8 mouse cellular contexts compared by ENCODE assay signal in the genomic region with DNA sequence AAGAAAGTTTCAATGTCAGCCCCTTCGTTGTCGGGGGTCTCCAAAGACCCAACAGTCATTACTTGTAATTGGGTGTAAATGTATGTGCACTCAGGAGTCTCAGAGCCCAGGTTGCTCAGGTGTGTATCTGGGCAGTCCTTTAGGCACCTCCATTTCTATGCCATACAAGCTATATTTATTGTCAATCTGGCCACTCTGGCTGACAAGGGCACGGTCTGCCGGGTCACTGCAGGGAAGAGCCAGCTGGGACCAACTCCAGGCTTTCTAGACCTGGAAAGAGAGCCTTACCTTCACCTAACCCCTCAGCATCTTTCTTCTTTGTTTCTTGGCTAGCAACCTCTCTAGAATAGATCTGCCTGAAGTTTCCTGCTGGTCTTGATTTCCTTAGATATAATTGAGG. TPM values are rescaled to one million over a fixed set of nuclear protein-coding genes. Genes with fewer than 3 reads are reported as not detected.
DNase-seq lines count a peak whose midpoint lies in the region; ATAC-seq and TF ChIP-seq lines count a peak whose summit lies in the region.
"Had no signal": no experiment of that assay in that cellular context is flagged by ENCODE, and none has a peak within 500 bp of the region (broad histone marks: within the 10 kb centered on the region; RNA-seq: fewer than 3 reads in every experiment).

No protein-coding gene starts in this region.

- 67% methylated on average over 4 of the region's 4 CpGs for WGBS in kidney, embryonic 16.5 days
- 80% methylated on average over 4 of the region's 4 CpGs for WGBS in spleen, adult 2 months

- H3K36me3 ChIP-seq in kidney, embryonic 16.5 days (ENCODE audit: insufficient read depth, low read length): peaks cover 65% of the 10 kb centered on the region
- peaks cover 27% of the 10 kb centered on the region for H3K36me3 ChIP-seq in spleen, adult 2 months (ENCODE audit: control insufficient read depth, insufficient read depth, low read length)

- DNase-seq in gastrocnemius, postnatal 14 days: peak; percentile 1
- DNase-seq in gastrocnemius, postnatal 4 days (ENCODE audit: low spot score in 2 of 2): no peak
- no peak for DNase-seq in kidney, postnatal 36 days
- DNase-seq in spleen, adult 2 months (ENCODE audit: low read depth in 1 of 2, low spot score in 2 of 2): no peak
- DNase-seq in spleen, postnatal 10 days (ENCODE audit: low spot score in 2 of 2): no peak
- no peak for DNase-seq in left cerebral cortex, postnatal 14 days (ENCODE audit: low spot score in 2 of 2)
- DNase-seq: thymus, postnatal 14 days had no signal

- H3K9ac ChIP-seq in kidney, embryonic 16.5 days (replicated peaks; ENCODE audit: low read length): no peak overlapping the region

- intact Hi-C loops in gastrocnemius, postnatal 14 days (cut with DNase I; ENCODE audit: low total_unique reads): no loop called here
- intact Hi-C loops in left cerebral cortex, postnatal 14 days (cut with DNase I): no loop called here

- H3K27ac ChIP-seq in kidney, embryonic 16.5 days (ENCODE audit: low read length): peak overlapping the region; percentile 82; the same call in 1 of the 2 replicates
- 0 out of 2 replicates have a peak overlapping the region, but pooled peaks have one; percentile 20 for H3K27ac ChIP-seq in spleen, adult 2 months (ENCODE audit: insufficient read depth, low read length)

- no peak for TF ChIP-seq CTCF in spleen, adult 2 months (IDR thresholded peaks at IDR 0.05; ENCODE audit: extremely low read depth, insufficient read depth, insufficient read length, insufficient replicate concordance)

- TF ChIP-seq POLR2A in spleen, adult 2 months (IDR thresholded peaks at IDR 0.05; ENCODE audit: low read depth, low read length): no peak

- ATAC-seq in kidney, embryonic 16.5 days (ENCODE audit: low FRiP score, low TSS enrichment): no peak

- no peak overlapping the region for H3K4me3 ChIP-seq in kidney, embryonic 16.5 days (ENCODE audit: low read length)
- H3K4me3 ChIP-seq in spleen, adult 2 months (ENCODE audit: extremely low read depth, insufficient read depth, insufficient read length): no peak overlapping the region

- no peaks in the 10 kb centered on the region for H3K27me3 ChIP-seq in kidney, embryonic 16.5 days (ENCODE audit: insufficient read depth, low read length)
- H3K27me3 ChIP-seq in spleen, adult 2 months (ENCODE audit: control insufficient read depth, insufficient read depth, low read length): no peaks in the 10 kb centered on the region

- peak overlapping the region; percentile 79 for H3K4me2 ChIP-seq in kidney, embryonic 16.5 days (replicated peaks; ENCODE audit: low read depth, low read length)

- H3K4me1 ChIP-seq in kidney, embryonic 16.5 days (ENCODE audit: insufficient read depth, low read length): peaks cover 65% of the 10 kb centered on the region
- H3K4me1 ChIP-seq in spleen, adult 2 months (ENCODE audit: control insufficient read depth, insufficient read depth, insufficient read length): peaks cover 57% of the 10 kb centered on the region

- H3K9me3 ChIP-seq in kidney, embryonic 16.5 days (ENCODE audit: low read length): no peaks in the 10 kb centered on the region

RNA-seq across cellular contexts. Expression of a gene that starts 8.2 kb away (rescaled TPM):
- 10 to 100 TPM; 20.1 to 23.1 TPM for total RNA-seq in gastrocnemius, postnatal 14 days (2021)
- total RNA-seq in gastrocnemius, postnatal 4 days (2021): 10 to 100 TPM; 40.4 to 41.4 TPM
- polyA plus RNA-seq in kidney, embryonic 16.5 days (2015; fragmentation: Nextera tagmentation; extraction: Ambion mirVana): 22.2 and 26.0 TPM in 2 replicates
- polyA plus RNA-seq in spleen, adult 2 months (2012; rRNA removed): 47.1 and 58.4 TPM in 2 replicates
- 100 to 1,000 TPM; 103 to 110 TPM for total RNA-seq in left cerebral cortex, postnatal 14 days (2021)
